Mouse (Mus musculus): ENCODE measurements around the gene Phf21a. TPM values are rescaled to one million over a fixed set of nuclear protein-coding genes. Genes with fewer than 3 reads are reported as not detected.
A peak's percentile ranks its signal among the peaks of the same experiment; 100 is the strongest.

The Phf21a gene
- total RNA-seq, 2 experiments from 2014 or later: 33.4 to 69.2 TPM

DNA sequence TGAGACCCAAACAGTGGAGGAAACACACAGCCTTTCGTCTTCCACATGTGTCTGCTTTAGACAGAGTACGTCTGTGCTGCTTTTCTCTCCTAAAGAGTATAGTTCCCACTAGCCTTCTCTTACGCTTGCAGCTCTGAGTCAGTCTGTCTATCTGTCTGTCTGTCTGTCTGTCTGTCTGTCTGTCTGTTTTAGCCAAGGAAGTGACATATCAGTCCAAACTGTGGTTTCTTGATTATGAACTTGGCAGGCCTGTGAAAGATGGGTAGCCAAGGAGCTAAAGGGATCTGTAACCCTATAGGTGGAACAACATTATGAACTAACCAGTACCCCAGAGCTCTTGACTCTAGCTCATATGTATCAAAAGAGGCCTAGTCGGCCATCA lies 180.9 kb downstream of the Phf21a start:
- ATAC-seq (replicated peaks; ENCODE audit: poor library complexity, severe bottlenecking): no peak

DNA sequence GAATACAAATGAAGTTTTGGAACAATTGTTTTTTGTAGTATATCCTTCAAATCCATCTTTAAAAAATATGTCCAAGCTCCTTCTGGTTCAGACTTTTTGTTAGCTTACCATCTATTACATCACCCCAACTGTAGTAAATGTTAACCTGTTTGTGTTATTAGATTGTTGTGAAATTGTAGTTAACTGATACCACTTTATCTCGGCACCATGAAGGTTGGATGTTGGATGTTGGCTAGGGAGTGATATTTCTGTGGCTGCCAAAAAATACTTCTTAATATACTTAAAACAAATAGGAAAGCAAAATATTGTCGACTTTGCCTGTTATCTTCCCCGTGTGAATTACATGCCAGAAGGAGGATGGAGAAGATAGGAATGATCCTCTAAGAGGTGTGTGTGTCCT lies 184.9 kb downstream of the Phf21a start:
- ATAC-seq (replicated peaks; ENCODE audit: poor library complexity, severe bottlenecking): no peak

DNA sequence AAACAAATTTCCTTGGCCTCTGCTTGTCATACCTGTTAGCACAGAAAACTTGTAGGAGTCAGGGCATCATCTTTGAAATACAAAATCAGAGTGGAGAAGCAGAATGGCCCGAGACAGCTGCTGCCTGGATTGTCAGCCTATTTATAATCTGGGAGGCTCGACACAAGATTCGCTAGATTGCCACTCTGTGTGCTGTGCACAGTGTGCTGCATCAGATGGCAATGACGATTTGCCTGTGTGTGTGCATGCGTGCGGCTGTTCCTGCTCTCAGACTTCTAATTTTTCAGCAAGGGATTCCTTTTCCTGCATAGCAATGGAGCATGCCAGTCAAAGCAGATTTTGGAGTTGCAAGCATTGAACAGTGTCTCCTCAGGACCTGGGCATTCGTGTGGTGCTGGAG lies 185.7 kb downstream of the Phf21a start:
- no peak for ATAC-seq (replicated peaks; ENCODE audit: poor library complexity, severe bottlenecking)

DNA sequence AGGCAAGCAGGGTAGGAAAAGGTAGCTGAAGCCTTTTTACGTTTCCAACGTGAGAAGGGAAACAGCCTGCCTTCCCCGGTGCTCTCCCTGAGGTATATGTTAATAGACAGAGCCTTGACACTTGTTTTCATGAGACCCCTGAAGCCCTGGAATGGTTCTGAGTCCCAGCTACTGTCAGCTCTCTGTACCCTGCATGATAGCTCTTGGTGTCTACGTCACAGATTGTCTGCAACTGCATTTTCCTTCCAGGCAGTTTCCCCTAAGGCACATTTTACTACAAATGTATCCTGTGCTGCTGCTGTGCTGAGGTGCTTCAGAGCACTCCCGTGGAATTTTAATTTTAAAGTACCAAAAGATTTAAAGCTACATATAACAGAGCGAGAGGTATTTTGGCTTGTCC lies 186.5 kb downstream of the Phf21a start:
- no peak for ATAC-seq (replicated peaks; ENCODE audit: poor library complexity, severe bottlenecking)

DNA sequence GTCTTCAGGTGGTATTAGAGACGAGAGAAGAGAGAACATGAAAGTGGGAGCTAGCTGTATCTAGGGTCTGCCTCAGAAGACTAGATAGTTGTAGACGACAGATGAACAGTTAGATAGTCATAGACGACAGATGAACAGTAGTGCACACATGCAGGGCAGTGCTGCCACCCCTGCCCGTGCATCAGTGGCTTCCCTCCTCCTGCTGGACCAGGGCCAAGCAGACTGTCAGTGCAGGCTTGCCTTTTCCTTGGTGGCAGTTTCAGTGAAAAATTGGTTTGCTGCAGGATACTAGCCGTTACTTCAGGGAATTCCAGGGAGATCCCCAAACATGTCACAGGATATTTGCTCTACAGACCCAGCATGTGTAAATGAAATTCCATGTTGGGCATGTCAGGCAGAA lies 192.7 kb downstream of the Phf21a start:
- ATAC-seq (replicated peaks; ENCODE audit: poor library complexity, severe bottlenecking): no peak

DNA sequence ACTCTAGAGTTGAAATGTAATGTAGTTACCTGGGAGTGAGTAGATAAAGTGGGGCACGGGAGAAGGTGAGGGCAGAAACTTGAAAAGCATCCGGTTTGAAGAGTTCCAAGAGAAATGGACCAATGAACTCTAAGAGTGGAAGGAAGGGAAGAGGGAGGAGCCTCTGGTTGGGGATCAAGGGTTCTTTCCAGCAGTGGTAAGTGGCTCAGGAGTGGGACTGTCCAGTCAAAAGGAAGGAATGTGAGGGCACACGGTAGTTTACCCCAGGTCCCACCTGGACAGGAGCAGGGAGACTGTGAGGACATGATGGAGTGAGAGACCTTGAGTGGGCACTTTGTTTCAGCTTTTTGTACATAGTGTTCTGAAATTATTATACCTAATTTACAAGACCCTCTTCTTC lies 196.4 kb downstream of the Phf21a start:
- no peak for ATAC-seq (replicated peaks; ENCODE audit: poor library complexity, severe bottlenecking)

DNA sequence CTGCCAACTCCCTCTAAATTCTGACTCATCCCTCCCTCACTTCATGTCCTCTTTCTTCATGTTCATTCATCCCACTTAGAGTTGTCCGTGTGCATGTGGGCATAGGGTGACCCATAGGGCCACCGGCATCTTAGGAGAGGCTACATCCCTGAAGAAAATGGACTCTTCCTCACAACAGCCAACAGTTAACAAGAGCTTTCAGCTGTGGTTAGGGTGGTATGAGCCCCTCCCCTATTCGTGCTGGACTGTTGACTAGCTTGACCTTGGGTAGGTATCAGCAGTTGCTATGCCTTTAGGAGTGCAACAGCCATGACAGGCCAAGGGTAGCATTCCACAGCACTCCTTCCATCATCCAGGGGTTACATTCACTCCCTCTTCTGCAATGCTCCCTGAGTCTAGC lies 198.6 kb downstream of the Phf21a start:
- no peak for ATAC-seq (replicated peaks; ENCODE audit: poor library complexity, severe bottlenecking)

DNA sequence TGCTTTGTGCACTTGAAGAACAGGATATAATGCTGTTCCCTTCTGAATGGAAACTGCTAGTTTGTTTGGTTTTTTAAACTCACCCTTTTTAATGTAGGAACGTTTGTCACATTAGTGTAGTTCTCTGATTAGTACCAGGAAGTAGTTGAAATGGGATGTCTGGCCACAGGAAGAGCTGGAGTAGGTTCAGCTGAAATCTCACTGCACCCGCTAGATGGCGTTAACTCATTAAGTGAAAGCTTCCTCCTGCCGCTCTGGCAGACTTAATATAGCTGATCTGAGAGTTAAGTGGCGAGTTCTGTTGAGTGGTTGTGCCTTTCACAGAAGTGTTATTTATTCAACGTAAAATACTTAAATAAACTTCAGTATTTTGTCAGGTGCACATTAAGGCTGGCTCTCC lies 203.5 kb downstream of the Phf21a start:
- peak; percentile 95 for ATAC-seq (replicated peaks; ENCODE audit: poor library complexity, severe bottlenecking)

DNA sequence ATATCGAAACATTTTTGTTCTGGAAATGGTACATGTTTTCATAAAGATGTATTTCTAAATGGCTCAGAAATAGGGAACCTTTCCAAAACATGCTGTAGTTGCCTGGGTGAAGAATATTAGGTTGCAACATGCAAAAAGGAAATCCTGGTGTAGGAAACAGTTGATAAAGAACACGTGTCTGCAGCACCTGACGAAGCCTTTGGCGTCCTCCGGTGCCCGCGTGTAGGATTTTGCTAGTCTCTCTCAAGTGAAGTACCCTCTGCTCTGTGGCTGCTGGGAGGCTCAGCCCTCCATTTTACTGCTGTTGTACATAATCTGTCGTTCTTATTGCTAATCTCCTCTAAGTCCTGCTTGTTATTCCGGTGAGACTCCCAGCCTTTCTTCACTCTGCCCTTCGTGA lies 207.0 kb downstream of the Phf21a start:
- ATAC-seq (replicated peaks; ENCODE audit: poor library complexity, severe bottlenecking): peak; percentile 88

DNA sequence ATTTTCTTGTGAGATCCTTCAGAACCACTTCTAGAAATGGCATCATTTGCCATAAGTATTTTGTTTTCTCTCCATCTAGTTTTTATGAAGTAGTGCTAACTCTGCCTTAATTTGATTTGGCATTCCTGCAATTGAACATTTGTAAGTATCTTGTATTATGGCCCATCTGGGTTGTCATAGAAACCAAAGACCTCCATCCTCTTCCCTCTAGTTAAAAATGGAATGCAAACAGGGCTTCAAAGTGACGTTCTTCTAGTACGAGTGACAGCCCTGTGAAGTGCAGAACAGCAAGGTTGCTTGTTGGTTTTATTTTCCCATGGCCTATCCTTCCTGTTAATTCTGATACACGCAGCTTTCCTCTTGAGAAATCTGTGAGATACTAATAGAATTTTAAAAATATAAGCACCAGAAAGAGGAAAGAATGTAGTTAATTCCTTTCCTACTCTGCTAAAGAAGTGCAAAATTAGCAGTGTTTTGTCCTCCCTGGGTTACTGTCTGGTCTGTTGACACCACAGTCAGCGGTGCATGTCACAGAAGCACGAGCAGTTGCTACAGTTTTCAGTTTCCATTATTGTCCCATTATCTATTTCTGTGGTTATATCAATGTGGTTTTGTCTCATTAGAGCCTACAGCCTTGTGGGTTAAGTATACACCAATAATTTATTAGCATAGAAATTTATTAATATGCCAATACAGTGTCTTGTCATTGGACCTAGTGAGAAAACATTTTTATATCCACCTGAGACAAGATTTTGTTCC lies 209.1 kb downstream of the Phf21a start:
- no peak for ATAC-seq (replicated peaks; ENCODE audit: poor library complexity, severe bottlenecking)

DNA sequence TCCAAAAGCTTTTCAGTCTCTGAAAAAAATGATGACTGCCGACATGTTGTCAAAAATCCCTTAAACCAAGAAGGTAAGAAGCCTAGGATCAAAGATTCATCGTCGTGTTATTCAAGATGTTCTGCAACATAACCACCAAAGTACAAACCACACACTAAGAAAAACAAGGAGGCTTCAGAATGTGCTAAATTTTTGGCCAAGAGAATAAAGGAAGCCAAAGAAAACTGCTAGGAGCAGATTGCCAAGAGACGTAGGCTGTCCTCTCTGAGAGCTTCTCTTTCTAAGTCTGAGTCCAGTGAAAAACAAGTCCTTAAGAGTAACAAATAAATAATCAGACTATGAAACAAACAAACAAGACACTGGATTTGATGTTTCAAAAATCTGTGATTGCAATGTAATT lies 219.6 kb downstream of the Phf21a start:
- no peak for ATAC-seq (replicated peaks; ENCODE audit: poor library complexity, severe bottlenecking)

DNA sequence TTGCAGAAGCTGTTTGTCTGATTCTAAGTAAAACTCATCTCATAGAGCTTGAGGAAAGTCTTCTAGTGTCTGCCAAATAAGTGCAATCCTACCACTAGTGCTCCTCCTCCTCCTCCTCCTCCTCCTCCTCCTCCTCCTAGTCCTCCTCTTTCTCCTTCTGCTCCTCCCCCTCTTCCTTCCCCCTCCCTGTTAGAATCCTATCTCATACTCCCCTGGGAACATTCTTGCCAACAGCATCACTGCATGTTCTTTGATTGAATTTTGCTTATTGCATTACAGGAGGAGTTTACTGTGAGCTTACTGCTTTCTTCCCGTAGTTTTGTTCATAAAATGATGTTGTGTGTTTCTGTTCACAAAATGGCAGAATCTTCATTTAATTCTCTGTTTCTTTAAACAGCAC lies 221.1 kb downstream of the Phf21a start:
- no peak for ATAC-seq (replicated peaks; ENCODE audit: poor library complexity, severe bottlenecking)

DNA sequence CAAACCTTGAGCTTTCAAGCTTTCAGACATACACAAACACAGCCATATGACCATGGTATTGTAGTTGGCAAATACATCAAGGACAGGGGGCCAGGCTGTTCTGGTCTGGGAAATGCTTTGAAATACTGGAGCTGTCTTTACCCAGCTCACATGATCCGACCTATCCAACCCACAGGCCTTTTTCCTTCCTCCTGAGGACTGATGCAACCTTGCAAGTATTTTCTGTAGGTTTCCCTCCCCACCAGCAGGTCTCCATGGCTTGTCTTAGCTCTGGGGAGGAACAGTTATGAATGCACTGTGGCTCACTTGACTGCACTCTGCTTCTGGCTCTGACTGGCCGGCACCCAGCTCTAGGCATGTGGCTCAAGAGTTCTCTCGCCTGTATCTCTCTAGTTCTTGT lies 223.7 kb downstream of the Phf21a start:
- ATAC-seq (replicated peaks; ENCODE audit: poor library complexity, severe bottlenecking): peak; percentile 79

DNA sequence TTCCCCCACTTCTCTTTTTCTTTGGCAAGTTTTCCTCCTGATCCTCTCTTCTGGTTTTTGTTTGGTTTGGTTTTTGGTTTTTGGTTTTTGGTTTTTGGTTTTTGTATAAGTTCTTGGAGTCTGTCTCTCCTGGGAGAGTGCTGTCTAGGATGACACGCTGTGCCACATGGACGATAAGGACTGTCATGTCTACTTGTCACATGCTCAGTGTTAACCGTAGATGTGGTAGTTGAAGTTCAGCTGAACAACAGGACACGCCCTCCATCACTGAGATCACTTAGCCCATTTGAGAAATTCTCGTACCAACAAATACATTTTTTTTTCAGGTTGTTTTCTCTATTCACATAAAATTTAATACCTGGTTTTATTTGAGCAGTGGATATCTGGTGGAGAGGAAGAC lies 224.3 kb downstream of the Phf21a start:
- ATAC-seq (replicated peaks; ENCODE audit: poor library complexity, severe bottlenecking): no peak

DNA sequence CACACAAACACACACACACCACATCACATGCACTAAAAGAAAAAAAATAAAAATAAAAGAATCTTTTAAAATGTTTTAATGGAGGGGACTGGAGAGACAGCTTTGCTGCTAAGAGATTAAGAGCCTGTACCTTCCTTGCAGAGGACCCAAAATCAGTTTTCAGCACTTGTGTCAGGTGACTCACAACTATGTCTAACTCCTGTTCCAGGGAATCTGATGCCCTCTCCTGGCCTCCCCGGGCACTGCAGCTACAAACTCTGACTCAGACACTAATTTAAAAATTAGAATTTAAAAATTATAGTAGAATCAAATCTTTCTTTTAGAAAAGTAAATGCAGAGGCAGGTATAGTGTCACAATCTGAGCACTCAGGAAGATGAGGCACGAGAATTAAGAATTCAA lies 229.8 kb downstream of the Phf21a start:
- ATAC-seq (replicated peaks; ENCODE audit: poor library complexity, severe bottlenecking): no peak

DNA sequence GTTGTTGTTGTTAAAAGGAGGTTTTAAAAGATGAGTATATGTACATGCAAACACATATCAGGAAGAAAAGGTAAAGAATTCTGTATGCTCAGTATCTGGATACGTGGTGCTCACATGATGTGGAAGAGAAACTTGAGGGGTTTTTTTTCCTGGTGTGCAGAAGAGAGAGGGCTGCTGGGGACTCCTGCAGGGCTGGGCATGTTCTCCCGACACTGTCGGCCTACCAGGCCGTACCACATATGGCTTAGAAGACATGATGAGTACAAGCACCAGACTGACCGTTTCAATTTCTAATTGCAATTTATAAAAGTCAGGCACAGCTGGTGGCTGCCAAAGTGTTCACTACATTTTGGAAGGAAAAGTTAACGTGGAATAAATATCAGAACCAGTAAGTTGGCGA lies 232.8 kb downstream of the Phf21a start:
- ATAC-seq (replicated peaks; ENCODE audit: poor library complexity, severe bottlenecking): no peak

DNA sequence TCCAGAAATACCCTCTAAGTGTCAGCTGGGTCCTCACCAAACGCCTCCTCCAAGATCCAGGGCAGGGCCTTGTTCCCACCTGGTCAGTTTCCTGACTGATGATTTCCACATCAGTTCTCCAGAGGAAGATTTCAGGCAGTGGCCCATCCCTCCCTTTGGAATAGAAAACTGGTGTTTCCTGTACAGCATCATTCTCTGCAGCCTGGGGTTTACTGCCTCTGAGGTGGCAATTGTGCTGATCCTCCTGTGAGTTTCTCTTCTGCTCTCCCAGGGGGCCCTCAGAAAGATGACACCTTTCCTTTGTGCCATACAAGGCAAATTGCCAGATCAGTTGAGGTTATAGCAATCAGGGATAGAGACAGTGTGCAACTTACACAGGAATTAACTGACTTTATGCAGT lies 233.3 kb downstream of the Phf21a start:
- ATAC-seq (replicated peaks; ENCODE audit: poor library complexity, severe bottlenecking): no peak

DNA sequence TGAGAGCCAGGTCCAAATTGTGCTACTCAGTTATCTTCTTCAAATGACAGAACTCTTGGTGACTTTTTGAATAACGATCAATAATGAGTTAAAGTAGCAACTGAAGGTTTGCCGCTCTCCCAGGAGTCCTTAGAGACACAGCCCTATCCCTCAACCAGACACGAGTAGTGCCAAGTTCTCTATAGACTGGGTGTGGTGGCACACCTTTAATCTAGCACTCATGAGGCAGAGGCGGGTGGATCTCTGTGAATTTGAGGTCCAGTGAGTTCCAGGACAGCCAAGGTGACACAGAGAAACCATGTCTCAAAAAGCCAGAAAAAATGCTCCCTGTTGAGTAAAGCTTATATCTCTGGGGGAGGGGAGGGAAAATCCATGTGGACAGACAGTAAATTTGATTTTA lies 234.7 kb downstream of the Phf21a start:
- ATAC-seq (replicated peaks; ENCODE audit: poor library complexity, severe bottlenecking): no peak

DNA sequence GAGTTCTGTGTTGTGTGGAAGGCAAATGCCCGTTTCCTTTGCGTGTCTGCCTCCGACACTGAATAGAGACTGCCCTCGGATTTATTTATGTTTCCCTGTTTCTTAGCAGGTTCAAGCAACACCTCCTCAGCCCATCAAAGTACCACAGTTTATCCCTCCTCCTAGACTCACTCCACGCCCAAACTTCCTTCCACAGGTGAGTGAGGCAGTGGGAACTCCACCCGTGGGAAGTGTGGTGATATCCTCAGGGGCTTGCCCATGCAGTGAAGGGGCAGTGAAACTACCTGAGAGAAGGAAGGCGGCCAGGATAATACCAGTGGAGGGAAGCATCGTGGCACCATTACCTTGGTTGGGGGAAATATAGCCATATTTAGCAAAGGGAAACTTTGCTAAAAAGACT lies 235.3 kb downstream of the Phf21a start:
- no peak for ATAC-seq (replicated peaks; ENCODE audit: poor library complexity, severe bottlenecking)

DNA sequence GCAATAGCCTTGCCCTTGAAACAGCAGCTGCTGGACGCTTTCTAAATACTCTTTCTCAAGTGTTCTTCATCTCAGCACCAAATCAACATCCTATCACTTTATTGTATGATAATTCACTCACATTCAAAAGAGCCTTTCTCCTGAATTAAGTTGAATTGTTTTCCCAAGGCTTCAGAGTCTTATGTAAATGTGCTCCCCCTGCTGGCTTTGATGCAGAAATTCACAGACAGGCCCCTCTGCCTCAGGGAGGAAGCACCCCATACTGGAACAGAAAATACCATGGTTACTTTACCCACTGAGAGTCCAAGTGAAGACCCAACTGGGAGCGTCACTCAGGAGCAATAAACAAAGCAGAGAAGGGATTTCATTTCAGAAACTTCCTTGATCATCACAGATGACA lies 237.9 kb downstream of the Phf21a start:
- ATAC-seq (replicated peaks; ENCODE audit: poor library complexity, severe bottlenecking): peak; percentile 70

DNA sequence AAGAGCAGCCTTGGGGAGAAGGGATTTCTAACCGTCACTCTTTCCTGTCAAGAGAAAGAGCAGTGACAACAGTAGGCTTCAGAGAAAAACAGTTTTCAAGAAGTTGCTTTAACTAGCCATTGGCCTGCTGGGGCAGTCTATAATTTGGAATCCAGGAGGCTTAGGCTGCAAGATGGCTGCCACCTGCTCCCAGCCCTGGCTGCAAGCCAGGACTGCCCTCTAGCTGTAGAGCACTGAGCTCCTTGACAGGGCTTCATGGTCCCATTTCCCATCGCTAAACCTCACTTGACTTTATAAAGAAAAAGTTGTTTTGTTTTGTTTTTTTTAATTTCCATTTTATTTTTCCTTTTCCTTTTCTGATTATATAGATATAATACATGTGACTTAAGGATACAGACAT lies 238.5 kb downstream of the Phf21a start:
- ATAC-seq (replicated peaks; ENCODE audit: poor library complexity, severe bottlenecking): no peak

DNA sequence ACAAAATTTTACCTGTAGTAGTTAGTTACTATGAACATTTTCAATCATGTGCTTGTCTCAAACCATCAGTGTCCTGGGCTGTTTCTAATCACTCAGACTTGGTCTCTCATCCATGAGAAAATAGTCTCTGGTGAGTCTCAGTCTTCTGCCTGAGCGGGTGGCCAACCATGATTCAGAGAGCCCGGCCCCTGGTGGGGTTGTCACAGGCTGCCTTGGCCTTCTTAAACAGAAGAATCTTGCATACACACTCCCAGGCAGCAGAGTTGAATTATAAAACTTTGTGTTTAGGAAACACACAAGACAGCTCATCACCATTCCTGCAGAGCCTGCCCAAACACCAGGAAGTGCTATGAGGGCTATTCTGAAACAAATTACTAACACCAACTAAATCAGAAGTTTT lies 239.0 kb downstream of the Phf21a start:
- ATAC-seq (replicated peaks; ENCODE audit: poor library complexity, severe bottlenecking): no peak

DNA sequence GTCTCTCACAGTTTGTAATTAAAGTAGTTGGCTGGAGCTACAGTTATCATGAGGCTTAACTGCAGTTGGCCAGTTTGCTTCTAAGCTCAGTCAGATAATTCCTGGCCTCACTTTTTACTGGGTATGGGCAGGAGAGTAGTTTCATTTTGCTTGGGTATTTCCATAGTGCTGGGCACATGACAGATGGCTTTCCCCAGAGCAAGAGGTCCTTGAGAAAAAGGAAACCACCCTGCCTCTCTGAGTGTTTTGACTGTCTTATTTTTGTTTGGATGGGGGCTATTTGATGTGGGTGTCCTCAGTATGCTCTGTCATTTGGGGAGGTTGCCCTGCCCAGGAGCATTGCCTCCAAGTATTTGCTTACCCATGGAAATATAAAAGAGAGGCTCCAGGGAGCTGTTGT lies 249.5 kb downstream of the Phf21a start:
- ATAC-seq (replicated peaks; ENCODE audit: poor library complexity, severe bottlenecking): no peak

Measured in granulocyte monocyte progenitor cell, adult 5-6 weeks (primary cell).